Mouse (Mus musculus): ENCODE results near the gene Foxp3. TPM values are rescaled to one million over a fixed set of nuclear protein-coding genes. Genes with fewer than 3 reads are reported as not detected.

The Foxp3 gene
- 0.37 and 0.59 TPM in 2 replicates for polyA plus RNA-seq (2012; rRNA removed)

DNA sequence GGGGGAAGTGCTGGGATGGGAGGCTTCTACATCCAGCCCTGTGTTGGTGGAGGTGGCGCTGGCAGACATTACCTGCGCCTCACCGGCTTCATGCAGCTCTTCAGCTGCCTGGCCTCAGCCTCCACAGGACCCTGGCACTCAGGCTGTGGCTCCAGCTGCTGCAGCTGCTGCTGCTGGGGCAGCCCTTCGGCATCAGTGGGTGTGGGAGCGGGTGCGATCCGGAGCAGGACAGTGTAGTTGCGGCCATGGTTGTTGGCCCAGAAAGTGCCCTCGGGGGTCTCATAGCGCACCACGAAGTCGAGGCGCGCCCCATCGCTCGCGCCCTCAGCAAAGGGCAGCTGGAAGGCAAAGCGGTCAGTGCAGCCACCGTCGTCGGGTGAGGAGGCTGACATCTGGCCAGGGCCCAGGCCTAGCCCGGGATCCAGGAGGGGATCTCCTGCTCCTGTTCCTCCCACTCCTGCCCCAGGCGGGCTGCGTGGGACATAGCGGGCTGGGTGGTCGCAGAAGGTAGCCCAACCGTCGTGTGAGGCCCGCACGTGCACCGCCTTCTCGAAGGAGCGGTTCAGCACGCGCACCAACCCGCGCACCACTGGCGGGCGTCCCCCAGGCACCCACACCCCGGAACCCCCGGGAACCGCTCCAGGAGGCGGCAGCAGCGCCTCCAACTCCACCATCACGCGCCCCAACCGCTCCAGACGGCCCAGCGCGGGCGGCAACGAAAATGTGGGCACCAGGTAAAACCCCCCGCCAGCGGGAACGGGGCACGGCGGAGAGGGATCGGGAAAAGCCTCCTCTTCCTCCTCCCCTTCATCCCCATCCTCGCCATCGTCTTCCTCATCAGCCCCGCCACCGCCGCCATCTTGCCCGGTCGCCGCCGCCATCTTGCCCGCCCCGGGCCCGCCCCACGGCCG, at the start of gene Foxp3:
Gene Foxp3 (plus strand): TSS at position 469 of the 911 bp plus-strand sequence.
- TF ChIP-seq POLR2A (IDR thresholded peaks at IDR 0.05; ENCODE audit: borderline replicate concordance, extremely low read depth, low read depth, low read length) (no peak), CTCF (IDR thresholded peaks at IDR 0.05; ENCODE audit: insufficient read depth, low read length) (no peak)
- peak within 1 kb of the TSS; percentile 86 for H3K4me3 ChIP-seq (replicated peaks; ENCODE audit: extremely low read depth, low read depth, low read length)
- H3K4me1 ChIP-seq (ENCODE audit: control insufficient read depth, insufficient read depth, low read length): no peaks in the 10 kb centered on the region; the same call in 1 of the 2 replicates
- WGBS: 39% methylated on average over 70 of the region's 72 CpGs
- no peak for DNase-seq

DNA sequence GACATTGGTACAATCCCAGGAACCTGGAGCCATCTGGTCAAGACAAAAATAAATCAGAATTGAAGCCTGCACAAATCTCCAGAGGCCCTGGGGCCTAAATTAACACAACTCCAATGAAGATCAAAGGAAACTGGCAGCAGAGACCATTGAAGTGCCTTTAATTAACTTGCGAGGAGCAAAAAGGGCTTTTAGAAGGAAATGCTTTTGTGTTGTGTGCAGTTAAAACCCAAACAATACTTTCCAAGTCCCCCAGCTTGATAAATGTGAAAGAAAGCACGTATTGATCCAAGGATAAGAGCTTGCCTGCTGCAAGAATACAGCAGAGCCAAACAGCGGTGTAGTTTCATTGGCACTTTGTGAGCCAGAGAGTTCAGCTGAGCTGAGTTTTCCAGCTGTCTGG, 48.5 kb upstream of the Foxp3 start:
- Histone ChIP-seq H3K4me1 (ENCODE audit: control insufficient read depth, insufficient read depth, low read length) (no peaks in the 10 kb centered on the region), H3K4me3 (replicated peaks; ENCODE audit: extremely low read depth, low read depth, low read length) (no peak overlapping the region)
- WGBS: 55% methylated on average over 3 of the region's 3 CpGs
- TF ChIP-seq CTCF (IDR thresholded peaks at IDR 0.05; ENCODE audit: insufficient read depth, low read length): no peak
- no peak for TF ChIP-seq POLR2A (IDR thresholded peaks at IDR 0.05; ENCODE audit: borderline replicate concordance, extremely low read depth, low read depth, low read length)
- no peak for DNase-seq

DNA sequence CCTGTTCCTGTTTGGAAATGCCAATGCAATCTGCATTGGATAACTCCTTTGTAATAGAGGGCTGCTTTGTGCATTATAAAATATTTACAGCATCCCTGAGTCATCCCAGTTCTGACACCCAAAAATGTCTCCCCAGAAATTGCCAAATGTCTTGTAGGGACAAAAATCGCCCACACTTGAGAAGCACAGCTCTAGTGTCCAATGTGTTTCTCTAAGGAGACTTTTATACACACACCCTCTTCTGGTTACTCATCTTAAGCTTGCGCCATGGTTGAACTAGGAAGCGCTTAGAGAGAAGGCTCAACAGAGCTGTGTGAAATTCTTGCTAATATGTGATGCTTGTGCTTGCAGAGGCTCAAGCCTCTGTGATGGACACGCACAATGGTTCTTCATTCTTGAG, 20.0 kb upstream of the Foxp3 start:
- TF ChIP-seq CTCF (IDR thresholded peaks at IDR 0.05; ENCODE audit: insufficient read depth, low read length) (no peak), POLR2A (IDR thresholded peaks at IDR 0.05; ENCODE audit: borderline replicate concordance, extremely low read depth, low read depth, low read length) (no peak)
- WGBS: 88% methylated on average over 4 of the region's 4 CpGs

DNA sequence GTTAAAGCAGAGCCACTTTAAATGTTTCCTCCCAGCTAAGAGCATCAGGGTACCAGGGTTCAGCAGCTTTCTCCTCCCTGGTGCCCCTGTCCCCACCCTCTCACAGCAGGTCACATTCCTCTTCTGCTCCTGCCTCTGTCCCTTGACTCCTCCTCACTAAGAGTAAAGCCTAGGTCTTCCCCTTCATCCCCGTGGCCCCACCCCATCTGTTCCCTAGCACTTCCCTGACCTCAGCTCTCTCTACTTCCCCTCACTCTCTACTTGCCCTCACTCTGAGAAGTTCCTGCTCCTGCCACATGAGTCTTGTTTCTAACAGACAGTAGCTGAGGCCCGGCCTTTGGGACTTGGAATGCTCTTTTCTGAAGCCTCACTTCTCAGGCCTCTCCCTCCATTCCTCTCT, 10.4 kb upstream of the Foxp3 start:
- H3K4me3 ChIP-seq (replicated peaks; ENCODE audit: extremely low read depth, low read depth, low read length): no peak overlapping the region
- TF ChIP-seq CTCF (IDR thresholded peaks at IDR 0.05; ENCODE audit: insufficient read depth, low read length): no peak
- no peak for TF ChIP-seq POLR2A (IDR thresholded peaks at IDR 0.05; ENCODE audit: borderline replicate concordance, extremely low read depth, low read depth, low read length)
- H3K4me1 ChIP-seq (ENCODE audit: control insufficient read depth, insufficient read depth, low read length): no peaks in the 10 kb centered on the region
- DNase-seq: no peak
- WGBS: 40% methylated on average over 2 of the region's 2 CpGs

More for the DNA sequence above, 20.0 kb upstream of the Foxp3 start:
- Histone ChIP-seq H3K4me3 (replicated peaks; ENCODE audit: extremely low read depth, low read depth, low read length) (no peak overlapping the region), H3K4me1 (ENCODE audit: control insufficient read depth, insufficient read depth, low read length) (no peaks in the 10 kb centered on the region)
- no peak for DNase-seq

DNA sequence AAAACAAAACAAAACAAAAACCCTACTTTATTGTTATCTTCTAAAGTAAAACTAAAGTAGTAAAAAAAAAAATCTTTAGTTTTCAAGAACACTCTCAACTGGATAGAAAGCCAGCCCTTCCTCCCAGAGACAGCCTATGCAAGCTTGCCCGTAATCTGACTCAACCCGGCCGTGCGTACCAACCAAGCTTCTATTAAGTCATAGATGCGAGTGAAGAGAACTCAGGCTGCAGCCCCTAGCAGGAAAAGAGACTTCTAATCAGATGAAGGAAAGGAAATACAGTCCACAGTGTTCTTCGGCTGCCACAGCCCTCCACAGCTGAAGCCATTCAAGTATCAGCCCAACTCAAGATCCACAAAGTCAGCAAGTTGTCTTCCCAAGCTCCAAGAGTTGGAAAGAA, 7.1 kb upstream of the Foxp3 start:
- 72% methylated on average over 6 of the region's 6 CpGs for WGBS
- H3K4me1 ChIP-seq (ENCODE audit: control insufficient read depth, insufficient read depth, low read length): no peaks in the 10 kb centered on the region; the same call in 1 of the 2 replicates
- DNase-seq: no peak
- TF ChIP-seq CTCF (IDR thresholded peaks at IDR 0.05; ENCODE audit: insufficient read depth, low read length): no peak
- TF ChIP-seq POLR2A (IDR thresholded peaks at IDR 0.05; ENCODE audit: borderline replicate concordance, extremely low read depth, low read depth, low read length): no peak
- H3K4me3 ChIP-seq (replicated peaks; ENCODE audit: extremely low read depth, low read depth, low read length): no peak overlapping the region

DNA sequence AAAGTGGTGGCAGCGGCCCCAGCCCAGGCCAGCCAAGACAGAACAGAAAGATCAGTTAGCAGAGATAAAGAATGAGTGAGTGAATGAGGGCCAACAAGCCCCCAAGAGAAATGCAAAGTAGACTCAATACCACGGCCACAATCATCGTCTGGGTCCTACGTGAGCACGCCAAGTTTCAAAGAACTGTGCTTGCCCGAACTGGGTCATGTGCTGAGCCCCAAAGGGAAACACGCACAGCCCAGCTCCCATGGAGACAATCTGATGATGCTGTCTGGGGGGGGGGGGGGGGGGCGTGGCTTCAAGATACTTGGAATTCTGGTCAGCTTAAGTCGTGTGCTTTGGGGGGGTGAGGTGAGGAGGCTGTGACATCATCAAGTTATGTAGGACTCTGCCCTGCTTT, 6.0 kb upstream of the Foxp3 start:
- no peak for DNase-seq
- Histone ChIP-seq H3K4me1 (ENCODE audit: control insufficient read depth, insufficient read depth, low read length) (no peaks in the 10 kb centered on the region; the same call in 1 of the 2 replicates), H3K4me3 (replicated peaks; ENCODE audit: extremely low read depth, low read depth, low read length) (no peak overlapping the region)
- 60% methylated on average over 9 of the region's 9 CpGs for WGBS
- TF ChIP-seq CTCF (IDR thresholded peaks at IDR 0.05; ENCODE audit: insufficient read depth, low read length): no peak
- TF ChIP-seq POLR2A (IDR thresholded peaks at IDR 0.05; ENCODE audit: borderline replicate concordance, extremely low read depth, low read depth, low read length): no peak

DNA sequence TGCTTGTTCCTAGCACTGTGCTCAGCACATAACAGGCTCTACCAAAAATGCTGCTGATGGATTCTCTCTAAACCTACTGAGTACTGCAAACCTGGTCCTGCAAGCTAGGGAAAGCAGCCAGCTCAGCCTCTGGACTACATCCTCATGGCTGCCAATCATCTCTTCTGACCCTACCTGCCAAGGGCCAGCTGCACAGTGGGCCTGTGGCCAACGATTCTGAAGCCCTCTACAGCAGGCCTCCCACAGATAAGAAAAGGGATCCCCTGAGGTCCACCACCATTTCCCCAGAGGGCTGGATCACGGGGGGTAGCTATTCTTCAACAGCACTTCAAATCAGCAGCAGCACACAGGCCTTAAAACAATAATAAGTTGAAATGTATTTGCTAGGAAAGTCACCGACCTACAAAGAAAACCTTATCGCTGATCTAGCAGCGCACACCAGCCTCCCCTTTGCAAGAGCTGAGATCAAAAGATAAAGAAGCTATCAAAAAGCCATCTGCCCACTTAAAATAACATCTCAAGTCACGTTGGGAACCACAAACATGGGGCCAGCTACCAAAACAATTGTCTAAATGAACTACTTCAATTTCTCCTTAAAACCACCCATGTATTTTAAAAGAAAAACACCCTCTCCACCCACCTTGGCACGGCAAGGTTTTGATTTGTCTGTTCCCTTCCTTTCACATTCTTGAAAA, 2.8 kb upstream of the Foxp3 start:
- TF ChIP-seq CTCF (IDR thresholded peaks at IDR 0.05; ENCODE audit: insufficient read depth, low read length) (no peak), POLR2A (IDR thresholded peaks at IDR 0.05; ENCODE audit: borderline replicate concordance, extremely low read depth, low read depth, low read length) (no peak)
- 52% methylated on average over 7 of the region's 7 CpGs for WGBS
- H3K4me3 ChIP-seq (replicated peaks; ENCODE audit: extremely low read depth, low read depth, low read length): no peak overlapping the region
- DNase-seq: no peak
- no peaks in the 10 kb centered on the region; the same call in 1 of the 2 replicates for H3K4me1 ChIP-seq (ENCODE audit: control insufficient read depth, insufficient read depth, low read length)

DNA sequence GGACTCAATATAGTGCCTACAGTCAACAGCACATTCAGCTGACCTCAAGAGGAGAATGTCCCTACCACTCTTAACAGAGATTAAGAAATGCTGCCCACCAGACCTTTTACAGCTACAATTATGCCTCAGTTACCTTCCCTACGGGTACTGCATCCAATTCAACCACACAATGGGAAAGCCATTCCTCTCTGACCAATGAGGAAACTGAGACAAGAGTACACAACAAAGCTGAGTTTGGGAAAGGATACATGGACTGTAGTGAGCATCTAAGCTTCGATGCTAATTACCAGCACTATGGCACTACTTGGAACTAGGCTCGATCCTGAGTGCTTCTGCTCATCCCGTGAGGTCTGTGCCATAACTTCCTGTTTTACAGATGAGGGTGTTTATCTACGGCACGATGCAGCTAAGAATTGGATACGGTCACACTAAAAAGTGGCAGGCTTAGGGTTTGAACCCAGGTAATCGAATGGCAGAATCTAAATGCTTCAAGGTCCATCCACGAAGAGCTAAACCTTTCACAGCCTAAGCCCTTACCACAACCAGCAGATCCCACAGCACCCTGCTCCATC, 1.8 kb upstream of the Foxp3 start:
- Histone ChIP-seq H3K4me1 (ENCODE audit: control insufficient read depth, insufficient read depth, low read length) (no peaks in the 10 kb centered on the region; the same call in 1 of the 2 replicates), H3K4me3 (replicated peaks; ENCODE audit: extremely low read depth, low read depth, low read length) (no peak overlapping the region)
- 83% methylated on average over 9 of the region's 9 CpGs for WGBS
- TF ChIP-seq POLR2A (IDR thresholded peaks at IDR 0.05; ENCODE audit: borderline replicate concordance, extremely low read depth, low read depth, low read length) (no peak), CTCF (IDR thresholded peaks at IDR 0.05; ENCODE audit: insufficient read depth, low read length) (no peak)
- no peak for DNase-seq

DNA sequence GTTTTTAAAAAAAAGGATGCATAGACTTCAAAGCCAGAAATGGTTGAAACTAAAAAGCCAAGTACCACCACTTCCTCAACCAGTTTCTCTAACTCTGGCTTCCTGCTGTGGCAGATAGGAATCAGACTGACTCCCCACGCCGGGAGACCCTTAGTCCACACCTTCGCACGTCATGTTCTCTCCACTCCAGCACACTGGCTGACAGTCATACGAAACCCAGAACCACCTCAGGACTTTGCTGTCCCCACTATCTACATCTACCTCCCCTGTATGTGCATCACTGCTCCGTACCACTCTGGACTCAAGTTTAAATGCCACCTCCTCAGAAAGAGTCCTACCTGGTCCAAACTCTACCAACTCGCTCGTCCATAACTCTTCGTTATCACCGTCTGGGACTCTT, 978 bp upstream of the Foxp3 start:
- TF ChIP-seq POLR2A (IDR thresholded peaks at IDR 0.05; ENCODE audit: borderline replicate concordance, extremely low read depth, low read depth, low read length) (no peak), CTCF (IDR thresholded peaks at IDR 0.05; ENCODE audit: insufficient read depth, low read length) (no peak)
- DNase-seq: no peak
- no peak overlapping the region for H3K4me3 ChIP-seq (replicated peaks; ENCODE audit: extremely low read depth, low read depth, low read length)
- 82% methylated on average over 10 of the region's 10 CpGs for WGBS
- H3K4me1 ChIP-seq (ENCODE audit: control insufficient read depth, insufficient read depth, low read length): no peaks in the 10 kb centered on the region; the same call in 1 of the 2 replicates

Data from lung, adult 2 months (tissue).